Mouse (Mus musculus): ENCODE data around the gene Ftsj1. TPM values are rescaled to one million over a fixed set of nuclear protein-coding genes. Genes with fewer than 3 reads are reported as not detected.

Gene Ftsj1
- polyA plus RNA-seq, 1 experiment from 2014 or later = 35.1 TPM

GRCm38 (mm10) chrX:8206694-8207197, 45.5 kb downstream of the Ftsj1 start:
- no peaks in the 10 kb centered on the region for H3K27me3 ChIP-seq (ENCODE audit: control insufficient read depth, insufficient read depth, low read length)
- H3K4me2 ChIP-seq (ENCODE audit: low read depth, low read length) = peak overlapping the region; percentile 62
- H3K4me1 ChIP-seq (ENCODE audit: control insufficient read depth, insufficient read depth, low read length) = no peaks in the 10 kb centered on the region
- peak overlapping the region; percentile 4; the same call in 1 of the 2 replicates for H3K27ac ChIP-seq (ENCODE audit: low read length)
- WGBS = 12% methylated on average over 11 of the region's 11 CpGs
- no peaks in the 10 kb centered on the region for H3K9me3 ChIP-seq (replicated peaks; ENCODE audit: control insufficient read depth, low read length)
- peak overlapping the region; percentile 55 for H3K4me3 ChIP-seq (replicated peaks; ENCODE audit: low read length)
- ATAC-seq (ENCODE audit: insufficient read depth, low FRiP score) = no peak
- no peaks in the 10 kb centered on the region for H3K36me3 ChIP-seq (ENCODE audit: control insufficient read depth, insufficient read depth, low read length)
- H3K9ac ChIP-seq (ENCODE audit: low read length) = peak overlapping the region; percentile 13; the same call in 1 of the 2 replicates

GRCm38 (mm10) chrX:8206015-8206693, 46.1 kb downstream of the Ftsj1 start, which contains the start of gene Porcn:
Porcn (minus strand) TSS chrX:8206525.
- 10% methylated on average over 38 of the region's 46 CpGs for WGBS
- Histone ChIP-seq H3K9ac (ENCODE audit: low read length) (peak within 1 kb of the TSS; percentile 72), H3K4me2 (ENCODE audit: low read depth, low read length) (peak within 1 kb of the TSS; percentile 62), H3K9me3 (replicated peaks; ENCODE audit: control insufficient read depth, low read length) (no peaks in the 10 kb centered on the region), H3K36me3 (ENCODE audit: control insufficient read depth, insufficient read depth, low read length) (no peaks in the 10 kb centered on the region), H3K27me3 (ENCODE audit: control insufficient read depth, insufficient read depth, low read length) (no peaks in the 10 kb centered on the region), H3K4me3 (replicated peaks; ENCODE audit: low read length) (peak within 1 kb of the TSS; percentile 55), H3K4me1 (ENCODE audit: control insufficient read depth, insufficient read depth, low read length) (no peaks in the 10 kb centered on the region), H3K27ac (ENCODE audit: low read length) (peak within 1 kb of the TSS; percentile 4; the same call in 1 of the 2 replicates)
- ATAC-seq (ENCODE audit: insufficient read depth, low FRiP score) = peak; percentile 92

GRCm38 (mm10) chrX:8205551-8205950, 46.7 kb downstream of the Ftsj1 start:
- no peaks in the 10 kb centered on the region for H3K36me3 ChIP-seq (ENCODE audit: control insufficient read depth, insufficient read depth, low read length)
- WGBS = 36% methylated on average over 7 of the region's 7 CpGs
- H3K27me3 ChIP-seq (ENCODE audit: control insufficient read depth, insufficient read depth, low read length) = no peaks in the 10 kb centered on the region
- no peaks in the 10 kb centered on the region for H3K4me1 ChIP-seq (ENCODE audit: control insufficient read depth, insufficient read depth, low read length)
- no peak overlapping the region for H3K27ac ChIP-seq (ENCODE audit: low read length)
- H3K9me3 ChIP-seq (replicated peaks; ENCODE audit: control insufficient read depth, low read length) = no peaks in the 10 kb centered on the region
- peak overlapping the region; percentile 72; the same call in 1 of the 2 replicates for H3K9ac ChIP-seq (ENCODE audit: low read length)
- peak overlapping the region; percentile 55 for H3K4me3 ChIP-seq (replicated peaks; ENCODE audit: low read length)
- H3K4me2 ChIP-seq (ENCODE audit: low read depth, low read length) = peak overlapping the region; percentile 62
- ATAC-seq (ENCODE audit: insufficient read depth, low FRiP score) = no peak

GRCm38 (mm10) chrX:8205088-8205487, 47.1 kb downstream of the Ftsj1 start:
- no peak overlapping the region for H3K9ac ChIP-seq (ENCODE audit: low read length)
- H3K27me3 ChIP-seq (ENCODE audit: control insufficient read depth, insufficient read depth, low read length) = no peaks in the 10 kb centered on the region
- H3K4me3 ChIP-seq (replicated peaks; ENCODE audit: low read length) = no peak overlapping the region
- no peak overlapping the region for H3K4me2 ChIP-seq (ENCODE audit: low read depth, low read length)
- WGBS = 73% methylated on average over 4 of the region's 4 CpGs
- no peaks in the 10 kb centered on the region for H3K36me3 ChIP-seq (ENCODE audit: control insufficient read depth, insufficient read depth, low read length)
- no peak overlapping the region for H3K27ac ChIP-seq (ENCODE audit: low read length)
- no peaks in the 10 kb centered on the region for H3K9me3 ChIP-seq (replicated peaks; ENCODE audit: control insufficient read depth, low read length)
- no peak for ATAC-seq (ENCODE audit: insufficient read depth, low FRiP score)
- H3K4me1 ChIP-seq (ENCODE audit: control insufficient read depth, insufficient read depth, low read length) = no peaks in the 10 kb centered on the region

GRCm38 (mm10) chrX:8204076-8204475, 48.1 kb downstream of the Ftsj1 start:
- no peaks in the 10 kb centered on the region for H3K9me3 ChIP-seq (replicated peaks; ENCODE audit: control insufficient read depth, low read length)
- 80% methylated on average over 10 of the region's 10 CpGs for whole genome bisulfite sequencing
- no peaks in the 10 kb centered on the region for H3K27me3 ChIP-seq (ENCODE audit: control insufficient read depth, insufficient read depth, low read length)
- H3K4me1 ChIP-seq (ENCODE audit: control insufficient read depth, insufficient read depth, low read length) = no peaks in the 10 kb centered on the region
- no peak overlapping the region for H3K4me2 ChIP-seq (ENCODE audit: low read depth, low read length)
- H3K4me3 ChIP-seq (replicated peaks; ENCODE audit: low read length) = no peak overlapping the region
- H3K9ac ChIP-seq (ENCODE audit: low read length) = no peak overlapping the region
- H3K36me3 ChIP-seq (ENCODE audit: control insufficient read depth, insufficient read depth, low read length) = no peaks in the 10 kb centered on the region
- H3K27ac ChIP-seq (ENCODE audit: low read length) = no peak overlapping the region
- no peak for ATAC-seq (ENCODE audit: insufficient read depth, low FRiP score)

- ATAC-seq (ENCODE audit: insufficient read depth, low FRiP score) = no peak
- Histone ChIP-seq H3K4me1 (ENCODE audit: control insufficient read depth, insufficient read depth, low read length) (no peaks in the 10 kb centered on the region), H3K9me3 (replicated peaks; ENCODE audit: control insufficient read depth, low read length) (no peaks in the 10 kb centered on the region), H3K4me3 (replicated peaks; ENCODE audit: low read length) (no peak overlapping the region), H3K27ac (ENCODE audit: low read length) (no peak overlapping the region), H3K4me2 (ENCODE audit: low read depth, low read length) (no peak overlapping the region), H3K27me3 (ENCODE audit: control insufficient read depth, insufficient read depth, low read length) (no peaks in the 10 kb centered on the region), H3K36me3 (ENCODE audit: control insufficient read depth, insufficient read depth, low read length) (no peaks in the 10 kb centered on the region), H3K9ac (ENCODE audit: low read length) (no peak overlapping the region)
- 87% methylated on average over 14 of the region's 14 CpGs for WGBS
Measured at GRCm38 (mm10) chrX:8203105-8203504, 49.1 kb downstream of the Ftsj1 start.

GRCm38 (mm10) chrX:8193419-8193723, 58.8 kb downstream of the Ftsj1 start, which contains the start of gene Ebp:
Ebp (minus strand) TSS chrX:8193512.
- Histone ChIP-seq H3K4me2 (ENCODE audit: low read depth, low read length) (peak within 1 kb of the TSS; percentile 64), H3K36me3 (ENCODE audit: control insufficient read depth, insufficient read depth, low read length) (no peaks in the 10 kb centered on the region), H3K9me3 (replicated peaks; ENCODE audit: control insufficient read depth, low read length) (no peaks in the 10 kb centered on the region), H3K4me1 (ENCODE audit: control insufficient read depth, insufficient read depth, low read length) (no peaks in the 10 kb centered on the region), H3K9ac (ENCODE audit: low read length) (peak within 1 kb of the TSS; percentile 74), H3K27ac (ENCODE audit: low read length) (no peak within 1 kb of the TSS), H3K4me3 (replicated peaks; ENCODE audit: low read length) (peak within 1 kb of the TSS; percentile 63), H3K27me3 (ENCODE audit: control insufficient read depth, insufficient read depth, low read length) (no peaks in the 10 kb centered on the region)
- WGBS = 19% methylated on average over 10 of the region's 10 CpGs
- ATAC-seq (ENCODE audit: insufficient read depth, low FRiP score) = no peak

GRCm38 (mm10) chrX:8192640-8193418, 59.4 kb downstream of the Ftsj1 start:
- Histone ChIP-seq H3K36me3 (ENCODE audit: control insufficient read depth, insufficient read depth, low read length) (no peaks in the 10 kb centered on the region), H3K4me2 (ENCODE audit: low read depth, low read length) (peak overlapping the region; percentile 64), H3K27ac (ENCODE audit: low read length) (no peak overlapping the region), H3K4me3 (replicated peaks; ENCODE audit: low read length) (peak overlapping the region; percentile 63), H3K9me3 (replicated peaks; ENCODE audit: control insufficient read depth, low read length) (no peaks in the 10 kb centered on the region), H3K9ac (ENCODE audit: low read length) (peak overlapping the region; percentile 74), H3K4me1 (ENCODE audit: control insufficient read depth, insufficient read depth, low read length) (no peaks in the 10 kb centered on the region), H3K27me3 (ENCODE audit: control insufficient read depth, insufficient read depth, low read length) (no peaks in the 10 kb centered on the region)
- WGBS = 16% methylated on average over 38 of the region's 38 CpGs
- peak; percentile 97 for ATAC-seq (ENCODE audit: insufficient read depth, low FRiP score)

GRCm38 (mm10) chrX:8192126-8192639, 60.0 kb downstream of the Ftsj1 start:
- Histone ChIP-seq H3K4me3 (replicated peaks; ENCODE audit: low read length) (peak overlapping the region; percentile 63), H3K36me3 (ENCODE audit: control insufficient read depth, insufficient read depth, low read length) (no peaks in the 10 kb centered on the region), H3K27me3 (ENCODE audit: control insufficient read depth, insufficient read depth, low read length) (no peaks in the 10 kb centered on the region), H3K4me1 (ENCODE audit: control insufficient read depth, insufficient read depth, low read length) (no peaks in the 10 kb centered on the region), H3K4me2 (ENCODE audit: low read depth, low read length) (peak overlapping the region; percentile 64), H3K9me3 (replicated peaks; ENCODE audit: control insufficient read depth, low read length) (no peaks in the 10 kb centered on the region), H3K27ac (ENCODE audit: low read length) (no peak overlapping the region), H3K9ac (ENCODE audit: low read length) (peak overlapping the region; percentile 74)
- ATAC-seq (ENCODE audit: insufficient read depth, low FRiP score) = peak; percentile 34; the same call in 1 of the 2 replicates
- WGBS = 12% methylated on average over 13 of the region's 13 CpGs

Data from stomach, embryonic 16.5 days (tissue).